Mouse (Mus musculus) lung, embryonic 14.5 days (tissue): ENCODE measurements at regions not wholly inside any gene's neighbourhood (a gene's known extent, or its start where the extent isn't known, plus 50 kb on each side); places are given as distances from the start of the nearest gene placed in this dataset.
"Not testable (repeated sequence)": the region's sequence is repeated elsewhere in the genome, so short reads cannot be mapped to it uniquely, and the experiment has no call there.

Experiments
- ATAC-seq: fragments of 200-750 bp; cut with Nextera tagmentation; 2 replicates; pipeline ENCODE4 v1.8.0; 2017; ENCODE audit warnings: mild to moderate bottlenecking, moderate TSS enrichment, moderate library complexity; ENCODE audit not compliant: insufficient read depth
- DNase-seq: peaks from one replicate; pipeline ENCODE4 v3.0.0-alpha.2; 2015
- H3K27ac ChIP-seq: fragments of 300-500 bp; sonication (generic); 2 replicates; pipeline ENCODE4 v1.5.1; 2014; ENCODE audit warnings: low read depth, mild to moderate bottlenecking, moderate library complexity
- H3K27me3 ChIP-seq: fragments of 300-500 bp; sonication (generic); 2 replicates; pipeline ENCODE4 v1.6.1; 2014; ENCODE audit warnings: low read length, control low read depth; ENCODE audit not compliant: insufficient read depth
- H3K36me3 ChIP-seq: fragments of 300-500 bp; sonication (generic); 2 replicates; pipeline ENCODE4 v1.6.1; 2014; ENCODE audit warnings: control low read depth; ENCODE audit not compliant: insufficient read depth
- H3K4me1 ChIP-seq: fragments of 300-500 bp; sonication (generic); 2 replicates; pipeline ENCODE4 v1.6.1; 2014; ENCODE audit warnings: antibody characterized with exemption, control low read depth; ENCODE audit not compliant: insufficient read depth
- H3K4me2 ChIP-seq: fragments of 300-500 bp; sonication (generic); 2 replicates; pipeline ENCODE4 v1.6.1; 2014; ENCODE audit warnings: mild to moderate bottlenecking
- H3K4me3 ChIP-seq: fragments of 300-500 bp; sonication (generic); 2 replicates; pipeline ENCODE4 v1.5.1; 2014; ENCODE audit warnings: low read depth, low read length
- H3K9ac ChIP-seq: fragments of 300-500 bp; sonication (generic); 2 replicates; pipeline ENCODE4 v1.6.1; 2014
- H3K9me3 ChIP-seq: fragments of 300-500 bp; sonication (generic); 2 replicates; pipeline ENCODE4 v1.6.1; 2016; ENCODE audit warnings: low read depth, low read length, control low read depth
- CTCF ChIP-seq: IDR thresholded peaks from 2 replicates; pipeline ENCODE4 v1.5.1; 2016; ENCODE audit warnings: antibody characterized with exemption, low read depth
- WGBS: fragments of 180-500 bp; shearing (Covaris S2); extraction: QIAGEN DNeasy Blood & Tissue Kit; methylation state at CpG from one replicate; pipeline ENCODE4 v1.1.7; 2014; 5-methylcytosine and 5-hydroxymethylcytosine counted together

- Histone ChIP-seq H3K27ac (no peak overlapping the region), H3K9ac (no peak overlapping the region), H3K4me2 (no peak overlapping the region), H3K27me3 (no peaks in the 10 kb centered on the region), H3K9me3 (no peaks in the 10 kb centered on the region), H3K36me3 (no peaks in the 10 kb centered on the region), H3K4me3 (no peak overlapping the region), H3K4me1 (no peaks in the 10 kb centered on the region)
- DNase-seq (no peak), ATAC-seq (no peak)
- TF ChIP-seq CTCF = no peak
- 52% methylated on average over 3 of the region's 3 CpGs for WGBS
Measured at GRCm38 (mm10) chr9:113122253-113122749, 585.8 kb downstream of the Pdcd6ip start.

- Histone ChIP-seq H3K9me3 (no peaks in the 10 kb centered on the region), H3K27ac (no peak overlapping the region), H3K27me3 (no peaks in the 10 kb centered on the region), H3K36me3 (no peaks in the 10 kb centered on the region), H3K4me1 (no peaks in the 10 kb centered on the region), H3K4me3 (no peak overlapping the region), H3K9ac (no peak overlapping the region), H3K4me2 (no peak overlapping the region)
- no peak for ATAC-seq
- no peak for DNase-seq
- TF ChIP-seq CTCF = no peak
Measured at GRCm38 (mm10) chr9:113120385-113120784, 587.7 kb downstream of the Pdcd6ip start.

DNA sequence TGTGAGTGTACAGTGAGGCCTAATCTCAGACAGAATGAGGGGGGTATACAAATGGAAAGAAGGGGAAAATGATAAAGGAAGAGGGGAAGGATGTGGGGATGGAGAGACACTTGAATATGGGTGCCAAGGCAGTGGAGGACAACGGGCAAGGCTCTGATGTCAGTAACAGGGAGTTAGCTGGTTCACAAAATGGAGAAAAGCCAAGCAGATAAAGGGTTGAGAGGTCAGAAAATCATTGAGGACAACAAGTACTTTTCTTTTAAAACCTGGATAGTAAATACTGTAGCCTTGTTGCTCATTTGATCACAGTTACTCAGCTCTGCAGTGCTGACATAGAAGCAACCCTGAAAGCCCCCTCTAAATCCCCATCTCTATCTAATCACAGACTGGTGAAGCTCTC lies 588.3 kb downstream of the Pdcd6ip start:
- no peak for TF ChIP-seq CTCF
- no peaks in the 10 kb centered on the region for H3K27me3 ChIP-seq
- no peaks in the 10 kb centered on the region for H3K36me3 ChIP-seq
- ATAC-seq (no peak), DNase-seq (no peak)
- WGBS = 83% methylated on average over 1 of the region's 1 CpGs
- no peaks in the 10 kb centered on the region for H3K9me3 ChIP-seq
- H3K4me3 ChIP-seq = no peak overlapping the region
- H3K4me2 ChIP-seq = no peak overlapping the region
- H3K4me1 ChIP-seq = no peaks in the 10 kb centered on the region
- H3K9ac ChIP-seq = no peak overlapping the region
- no peak overlapping the region for H3K27ac ChIP-seq

DNA sequence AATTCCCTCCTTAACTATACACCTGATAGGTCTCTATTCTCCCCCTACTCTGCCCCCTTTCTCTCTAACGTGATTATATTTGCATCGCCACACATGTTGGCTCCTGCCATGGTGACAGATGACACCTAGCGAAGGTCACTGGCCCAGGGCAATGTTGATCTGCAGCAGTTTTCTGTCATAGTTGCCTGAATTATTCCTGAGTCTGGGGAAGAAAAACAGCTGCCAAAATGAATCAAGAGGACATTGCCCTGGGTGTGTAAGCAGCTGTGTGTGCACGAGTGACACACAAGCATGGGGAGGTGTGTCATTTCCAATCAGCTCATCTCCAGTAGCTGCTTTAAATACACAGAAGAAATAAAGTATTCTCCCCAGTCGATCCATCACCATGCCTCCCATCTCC lies 592.5 kb downstream of the Pdcd6ip start:
- no peaks in the 10 kb centered on the region for H3K27me3 ChIP-seq
- ATAC-seq (no peak), DNase-seq (no peak)
- no peaks in the 10 kb centered on the region for H3K9me3 ChIP-seq
- no peak overlapping the region for H3K9ac ChIP-seq
- no peaks in the 10 kb centered on the region for H3K36me3 ChIP-seq
- WGBS = 47% methylated on average over 5 of the region's 5 CpGs
- no peak overlapping the region for H3K27ac ChIP-seq
- H3K4me3 ChIP-seq = no peak overlapping the region
- no peak overlapping the region for H3K4me2 ChIP-seq
- TF ChIP-seq CTCF = no peak
- no peaks in the 10 kb centered on the region for H3K4me1 ChIP-seq

GRCm38 (mm10) chr9:113112753-113113152 lies 595.3 kb downstream of the Pdcd6ip start:
- Histone ChIP-seq H3K4me1 (no peaks in the 10 kb centered on the region), H3K27ac (no peak overlapping the region), H3K4me2 (no peak overlapping the region), H3K4me3 (no peak overlapping the region), H3K27me3 (no peaks in the 10 kb centered on the region), H3K9me3 (no peaks in the 10 kb centered on the region), H3K9ac (no peak overlapping the region), H3K36me3 (no peaks in the 10 kb centered on the region)
- ATAC-seq (no peak), DNase-seq (no peak)
- no peak for TF ChIP-seq CTCF

- Histone ChIP-seq H3K9ac (no peak overlapping the region), H3K9me3 (no peaks in the 10 kb centered on the region), H3K4me2 (no peak overlapping the region), H3K4me1 (no peaks in the 10 kb centered on the region), H3K4me3 (no peak overlapping the region), H3K27ac (no peak overlapping the region), H3K36me3 (no peaks in the 10 kb centered on the region), H3K27me3 (no peaks in the 10 kb centered on the region)
- 86% methylated on average over 1 of the region's 1 CpGs for WGBS
- TF ChIP-seq CTCF = no peak
- ATAC-seq (no peak), DNase-seq (no peak)
Measured at GRCm38 (mm10) chr9:113101733-113102132, 606.3 kb downstream of the Pdcd6ip start.

GRCm38 (mm10) chr9:113100641-113101040 lies 607.4 kb downstream of the Pdcd6ip start:
- Histone ChIP-seq H3K9me3 (no peaks in the 10 kb centered on the region), H3K27ac (no peak overlapping the region), H3K36me3 (no peaks in the 10 kb centered on the region), H3K4me1 (no peaks in the 10 kb centered on the region), H3K4me3 (no peak overlapping the region), H3K9ac (no peak overlapping the region), H3K27me3 (no peaks in the 10 kb centered on the region), H3K4me2 (no peak overlapping the region)
- no peak for TF ChIP-seq CTCF
- ATAC-seq (no peak), DNase-seq (no peak)
- WGBS = 75% methylated on average over 4 of the region's 4 CpGs

- not testable (repeated sequence) for H3K4me2 ChIP-seq, H3K9me3 ChIP-seq, DNase-seq, H3K27me3 ChIP-seq, H3K4me1 ChIP-seq, H3K36me3 ChIP-seq, H3K9ac ChIP-seq, H3K27ac ChIP-seq, ATAC-seq, H3K4me3 ChIP-seq
- 90% methylated on average over 1 of the region's 1 CpGs for WGBS
Measured at GRCm38 (mm10) chr9:113095421-113095820, 612.6 kb downstream of the Pdcd6ip start.
